Mouse (Mus musculus): ENCODE data around the gene Fam49a.
"Not testable (repeated sequence)": the region's sequence is repeated elsewhere in the genome, so short reads cannot be mapped to it uniquely, and the experiment has no call there.

- TF ChIP-seq CTCF, EP300 (IDR thresholded peaks at IDR 0.05; ENCODE audit: low read depth): not testable (repeated sequence)
Measured at GRCm38 (mm10) chr12:12324266-12324665, 62.3 kb downstream of the Fam49a start.

All from liver, postnatal 0 days (tissue).